Mouse (Mus musculus) ES-Bruce4 (cell line): ENCODE data around the gene Prkce. TPM values are rescaled to one million over a fixed set of nuclear protein-coding genes. Genes with fewer than 3 reads are reported as not detected.
A peak's percentile ranks its signal among the peaks of the same experiment; 100 is the strongest.

Experiments used
- H3K27ac ChIP-seq: 2 replicates; pipeline ENCODE4 v1.5.1; 2012; ENCODE audit warnings: low read length, inconsistent platforms; ENCODE audit not compliant: insufficient read depth
- H3K27me3 ChIP-seq: 2 replicates; pipeline ENCODE4 v1.6.1; 2012; ENCODE audit warnings: mild to moderate bottlenecking, low read length, inconsistent platforms; ENCODE audit not compliant: control insufficient read depth, poor library complexity, insufficient read depth, severe bottlenecking
- H3K36me3 ChIP-seq: 2 replicates; pipeline ENCODE4 v1.6.1; 2012; ENCODE audit warnings: inconsistent platforms, mild to moderate bottlenecking, low read length, moderate library complexity; ENCODE audit not compliant: control insufficient read depth, poor library complexity, insufficient read depth, severe bottlenecking
- H3K4me1 ChIP-seq: one replicate; pipeline ENCODE4 v1.8.1; 2011; ENCODE audit warnings: low read length; ENCODE audit not compliant: control insufficient read depth, insufficient read depth
- H3K4me3 ChIP-seq: 2 replicates; pipeline ENCODE4 v1.5.1; 2011; ENCODE audit warnings: low read depth, mild to moderate bottlenecking, low read length
- H3K9ac ChIP-seq: 2 replicates; pipeline ENCODE4 v1.6.1; 2012; ENCODE audit warnings: low read depth, mild to moderate bottlenecking, inconsistent platforms; ENCODE audit not compliant: poor library complexity, severe bottlenecking
- H3K9me3 ChIP-seq: replicated peaks from 2 replicates; pipeline ENCODE4 v1.6.1; 2012; ENCODE audit warnings: mild to moderate bottlenecking, low read length, inconsistent platforms; ENCODE audit not compliant: control insufficient read depth, poor library complexity, insufficient read depth, severe bottlenecking
- CTCF ChIP-seq: IDR thresholded peaks from one replicate; pipeline ENCODE4 v1.8.1; 2011; ENCODE audit warnings: low read depth, low read length
- EP300 ChIP-seq: IDR thresholded peaks from 2 replicates; pipeline ENCODE4 v1.6.1; 2011; ENCODE audit warnings: low read depth, low read length; ENCODE audit not compliant: insufficient read depth
- POLR2A ChIP-seq: IDR thresholded peaks from one replicate; pipeline ENCODE4 v1.8.1; 2011; ENCODE audit warnings: low read length; ENCODE audit not compliant: insufficient read depth
- polyA plus RNA-seq: library from polyadenylated mRNA; stranded (reverse); fragments of >200 nt; gene quantifications from 2 replicates; pipeline ENCODE4 v1.2.4, GENCODE M21; 2011; ENCODE audit warnings: low read depth; ENCODE audit not compliant: missing spikeins, insufficient read depth, insufficient read length

Gene Prkce
- polyA plus RNA-seq, 1 experiment: 4.3 TPM

- Histone ChIP-seq H3K27me3 (no peaks in the 10 kb centered on the region), H3K9ac (no peak overlapping the region), H3K4me3 (no peak overlapping the region), H3K9me3 (no peaks in the 10 kb centered on the region), H3K36me3 (no peaks in the 10 kb centered on the region), H3K4me1 (no peaks in the 10 kb centered on the region), H3K27ac (no peak overlapping the region)
- TF ChIP-seq CTCF (no peak), EP300 (no peak), POLR2A (no peak)
Observed at GRCm38 (mm10) chr17:86214285-86214684, 46.7 kb downstream of the Prkce start.

GRCm38 (mm10) chr17:86214741-86215140 lies 47.2 kb downstream of the Prkce start:
- H3K27ac ChIP-seq: no peak overlapping the region
- H3K4me1 ChIP-seq: no peaks in the 10 kb centered on the region
- peak overlapping the region; percentile 17; the same call in 1 of the 2 replicates for H3K4me3 ChIP-seq
- no peaks in the 10 kb centered on the region for H3K27me3 ChIP-seq
- TF ChIP-seq POLR2A: no peak
- TF ChIP-seq CTCF: no peak
- TF ChIP-seq EP300: no peak
- no peak overlapping the region for H3K9ac ChIP-seq
- H3K36me3 ChIP-seq: no peaks in the 10 kb centered on the region
- H3K9me3 ChIP-seq: no peaks in the 10 kb centered on the region

DNA sequence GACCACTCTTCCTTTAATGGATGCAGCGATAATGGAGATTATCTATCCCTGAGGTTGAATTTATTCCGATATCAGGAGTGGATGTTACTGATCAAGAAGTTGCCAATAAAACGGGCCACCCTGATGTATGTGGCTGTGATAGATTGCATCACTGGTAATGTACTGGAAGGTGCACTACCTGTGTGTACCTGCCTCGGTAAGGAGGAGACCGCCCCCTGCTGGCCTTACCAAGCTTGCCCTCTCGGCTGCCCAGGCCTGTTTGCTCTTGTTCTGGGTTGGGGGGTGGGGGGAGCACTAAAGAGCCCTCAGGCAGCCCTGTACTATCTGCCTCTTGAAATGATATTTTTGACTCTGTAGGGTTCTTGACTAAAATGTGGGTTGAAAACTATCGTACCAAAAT lies 48.2 kb downstream of the Prkce start:
- H3K9me3 ChIP-seq: no peaks in the 10 kb centered on the region
- no peak for TF ChIP-seq POLR2A
- TF ChIP-seq CTCF: peak; percentile 70
- no peak for TF ChIP-seq EP300
- no peak overlapping the region for H3K9ac ChIP-seq
- H3K27ac ChIP-seq: no peak overlapping the region
- H3K4me3 ChIP-seq: no peak overlapping the region
- H3K36me3 ChIP-seq: no peaks in the 10 kb centered on the region
- H3K27me3 ChIP-seq: no peaks in the 10 kb centered on the region
- no peaks in the 10 kb centered on the region for H3K4me1 ChIP-seq

GRCm38 (mm10) chr17:86217468-86217867 lies 49.9 kb downstream of the Prkce start:
- no peaks in the 10 kb centered on the region for H3K4me1 ChIP-seq
- no peak overlapping the region for H3K27ac ChIP-seq
- H3K27me3 ChIP-seq: no peaks in the 10 kb centered on the region
- TF ChIP-seq EP300 (no peak), POLR2A (no peak), CTCF (no peak)
- no peak overlapping the region for H3K4me3 ChIP-seq
- no peaks in the 10 kb centered on the region for H3K9me3 ChIP-seq
- H3K9ac ChIP-seq: no peak overlapping the region
- H3K36me3 ChIP-seq: no peaks in the 10 kb centered on the region

DNA sequence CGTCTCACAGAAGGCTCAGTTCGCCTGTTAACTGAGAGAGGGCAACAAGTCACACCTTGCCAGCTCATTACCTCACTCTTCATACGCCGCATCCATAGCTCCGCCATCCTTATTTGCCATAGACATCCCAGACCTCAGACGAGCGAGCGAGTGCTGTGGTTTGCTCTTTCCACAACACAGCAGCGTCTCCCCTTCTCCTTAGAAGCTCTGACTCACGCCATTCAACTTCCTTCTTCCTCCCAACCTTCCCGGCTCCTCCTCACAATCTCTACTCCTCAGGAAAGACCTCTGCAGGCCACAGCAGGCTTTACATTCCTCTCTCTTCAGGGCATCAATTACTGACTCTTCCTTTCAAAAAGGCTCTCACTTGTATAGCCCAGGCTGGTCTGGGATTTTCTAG lies 51.0 kb downstream of the Prkce start:
- Histone ChIP-seq H3K9ac (no peak overlapping the region), H3K27me3 (no peaks in the 10 kb centered on the region)
- TF ChIP-seq POLR2A (no peak), CTCF (no peak), EP300 (no peak)

GRCm38 (mm10) chr17:86225488-86226186 lies 58.1 kb downstream of the Prkce start:
- TF ChIP-seq EP300: no peak
- TF ChIP-seq CTCF: no peak
- no peak for TF ChIP-seq POLR2A

More for the DNA sequence above, 51.0 kb downstream of the Prkce start:
- no peak overlapping the region for H3K27ac ChIP-seq
- H3K9me3 ChIP-seq: no peaks in the 10 kb centered on the region
- no peaks in the 10 kb centered on the region for H3K4me1 ChIP-seq
- no peaks in the 10 kb centered on the region for H3K36me3 ChIP-seq
- H3K4me3 ChIP-seq: no peak overlapping the region

More at GRCm38 (mm10) chr17:86225488-86226186, 58.1 kb downstream of the Prkce start:
- Histone ChIP-seq H3K9ac (no peak overlapping the region), H3K4me3 (no peak overlapping the region), H3K27me3 (no peaks in the 10 kb centered on the region), H3K4me1 (no peaks in the 10 kb centered on the region), H3K36me3 (no peaks in the 10 kb centered on the region), H3K27ac (no peak overlapping the region), H3K9me3 (no peaks in the 10 kb centered on the region)
